Mouse (Mus musculus) left cerebral cortex, postnatal 10 days (tissue): ENCODE data around the gene Amt. TPM values are rescaled to one million over a fixed set of nuclear protein-coding genes. Genes with fewer than 3 reads are reported as not detected.
"Not testable (repeated sequence)": the region's sequence is repeated elsewhere in the genome, so short reads cannot be mapped to it uniquely, and the experiment has no call there.

Experiments used
- DNase-seq, 2 experiments: peaks; one replicate each; pipeline ENCODE4 v3.0.0; 2021 to 2022; ENCODE audit warnings: low spot score in 2 of 2, mixed read lengths in 1 of 2; ENCODE audit errors: extremely low spot score in 1 of 2
- intact Hi-C: fragments of 180-260 bp; cut with DNase I; formaldehyde crosslinking; loops from one replicate; pipeline ENCODE4 v1.15.1; 2025
- total RNA-seq, 2 experiments: library from RNA; stranded (reverse); gene quantifications; 2 replicates each; pipeline ENCODE4 v1.2.3; 2021

Gene Amt
- total RNA-seq = 10 to 100 TPM; 22.5 to 23.5 TPM

GRCm38 (mm10) chr9:108296453-108297355, at the start of gene Amt:
Gene Amt (plus strand): TSS chr9:108296853.
- peak in 1 of 2 experiments; percentile 67 for DNase-seq
- intact Hi-C loops = no loop called here

DNA sequence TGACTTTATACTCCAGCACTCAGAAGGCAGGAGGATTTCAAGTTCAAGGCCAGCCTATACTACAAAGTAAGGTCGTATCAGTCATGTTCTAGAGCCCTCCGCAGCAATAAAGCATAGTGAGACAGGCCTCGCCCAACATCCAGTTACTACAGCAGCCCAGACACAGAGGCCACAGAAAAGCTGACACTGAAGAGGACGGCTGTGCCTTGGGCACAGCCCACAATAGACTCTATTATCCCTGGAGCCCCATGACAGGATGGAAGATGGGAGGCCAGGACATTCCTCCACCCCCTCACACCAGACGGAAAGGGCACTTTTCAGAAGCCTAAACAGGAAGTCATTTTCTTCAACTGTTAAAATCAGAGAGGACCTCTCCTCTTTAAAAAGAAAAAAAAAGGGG, 47.7 kb upstream of the Amt start:
- no peak for DNase-seq
- intact Hi-C loops = no loop called here

- no peak for DNase-seq
- intact Hi-C loops = no loop called here
Observed at GRCm38 (mm10) chr9:108251877-108252276, 44.8 kb upstream of the Amt start.

DNA sequence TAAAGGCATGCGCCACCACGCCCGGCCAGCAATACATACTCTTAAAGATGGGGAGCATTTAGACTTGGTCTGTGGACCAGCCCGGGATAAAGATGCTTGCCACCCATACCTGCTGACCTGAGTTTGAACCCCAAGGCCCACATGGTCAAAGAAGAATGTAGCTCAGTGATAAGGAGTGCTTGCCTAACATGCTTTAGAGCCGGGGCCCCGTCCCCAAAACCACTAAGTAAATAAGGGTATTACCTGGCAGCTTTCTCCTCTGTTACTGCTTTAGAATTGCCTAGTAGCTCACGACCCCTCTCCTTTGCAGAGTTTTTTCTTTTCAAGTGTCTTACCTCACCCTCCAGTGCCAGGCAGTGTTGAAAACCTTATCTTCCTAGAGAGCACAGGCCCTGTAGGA, 43.9 kb upstream of the Amt start:
- intact Hi-C loops = no loop called here
- no peak for DNase-seq

DNA sequence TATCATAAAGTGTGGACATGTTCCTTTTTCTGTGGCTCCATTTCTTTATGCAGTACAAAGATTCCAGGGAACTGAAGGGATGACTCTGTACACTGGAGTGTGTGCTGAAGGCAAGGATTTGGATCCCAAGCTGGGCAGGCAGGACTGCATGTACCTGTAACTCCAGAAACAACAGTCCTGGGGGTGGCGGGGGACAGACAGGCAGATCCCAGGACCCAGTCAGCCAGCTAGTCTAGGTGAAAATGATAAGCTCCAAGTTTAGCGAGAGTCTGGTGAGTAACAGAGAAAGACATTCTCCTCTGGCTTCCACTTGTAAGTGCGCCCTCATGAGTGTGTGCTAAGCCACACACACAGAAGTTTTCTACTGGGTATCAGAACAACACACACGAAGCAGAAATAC, 36.1 kb upstream of the Amt start:
- DNase-seq = no peak
- intact Hi-C loops = no loop called here

DNA sequence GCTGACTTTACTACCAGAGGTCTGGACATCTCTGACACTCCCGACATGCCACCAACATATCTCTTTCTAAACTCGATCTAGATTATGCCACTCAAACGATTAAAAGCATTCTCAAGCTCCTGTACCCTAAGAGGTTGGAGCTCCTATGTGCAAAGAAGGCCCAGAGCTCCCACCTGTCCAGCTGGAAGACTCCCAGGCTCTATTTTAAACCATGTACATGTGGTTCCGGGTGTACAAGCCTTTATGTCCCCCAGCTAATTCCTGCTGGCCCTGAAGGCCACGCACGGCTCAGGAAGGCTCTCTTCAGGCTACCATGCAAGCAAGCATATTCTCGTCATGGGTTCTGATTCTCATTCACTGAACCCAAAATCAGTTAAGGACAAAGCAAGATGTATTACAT, 34.8 kb upstream of the Amt start:
- intact Hi-C loops = no loop called here
- DNase-seq = no peak

DNA sequence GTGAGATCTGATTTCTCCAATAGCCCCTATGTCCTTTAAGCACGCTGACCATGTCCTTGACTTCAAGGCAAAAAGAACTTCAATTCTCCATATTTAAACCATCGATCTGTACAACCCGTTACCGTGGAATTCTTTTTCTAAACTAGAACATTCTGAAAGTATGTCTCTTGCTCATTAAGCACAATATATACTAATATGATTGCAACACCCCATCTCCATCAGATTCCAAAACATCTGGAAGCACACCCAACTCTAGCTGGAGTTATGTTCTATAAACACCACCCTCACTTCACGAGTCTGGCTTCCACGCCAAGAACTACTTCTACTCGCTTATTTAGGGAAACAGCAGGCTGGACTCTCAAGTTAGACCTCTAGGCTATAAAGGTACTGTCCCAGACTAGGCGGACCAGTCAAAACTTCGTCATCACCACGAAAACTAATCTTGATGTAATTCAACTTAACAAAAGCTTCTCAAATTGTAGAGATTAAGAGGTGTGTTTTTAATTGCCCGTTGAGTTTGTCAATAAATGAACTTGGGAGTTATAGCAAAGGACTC, 34.1 kb upstream of the Amt start:
- DNase-seq = no peak
- intact Hi-C loops = no loop called here

DNA sequence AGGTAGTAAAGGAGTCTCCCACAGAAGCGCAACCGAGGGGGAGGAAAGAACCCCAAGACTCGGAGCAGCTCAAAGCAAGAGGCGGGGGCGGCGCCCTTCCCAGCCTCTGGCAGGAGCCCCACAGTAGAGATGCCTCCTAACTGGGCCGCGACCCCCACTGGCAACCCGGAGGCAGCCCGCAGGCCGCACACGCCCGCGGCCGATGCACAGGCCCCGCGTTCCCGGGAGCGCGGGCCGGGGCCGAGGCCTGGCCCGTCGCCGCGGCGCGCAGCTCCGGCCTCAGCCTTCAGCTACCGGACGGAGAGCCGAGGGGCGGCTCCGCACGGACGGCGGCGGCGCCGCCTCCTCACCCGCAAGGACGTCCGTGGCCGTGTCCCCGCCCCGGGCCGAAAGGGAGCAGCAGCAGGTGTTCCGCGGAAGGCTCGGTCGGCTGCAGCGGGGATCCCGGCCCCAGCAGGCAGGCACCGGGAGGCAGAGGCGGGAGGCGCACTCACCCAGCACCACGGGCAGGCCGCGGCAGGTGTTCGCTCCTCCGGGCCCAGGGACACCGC, 33.4 kb upstream of the Amt start:
- intact Hi-C loops = no loop called here
- peak; percentile 11 to 69 for DNase-seq

DNA sequence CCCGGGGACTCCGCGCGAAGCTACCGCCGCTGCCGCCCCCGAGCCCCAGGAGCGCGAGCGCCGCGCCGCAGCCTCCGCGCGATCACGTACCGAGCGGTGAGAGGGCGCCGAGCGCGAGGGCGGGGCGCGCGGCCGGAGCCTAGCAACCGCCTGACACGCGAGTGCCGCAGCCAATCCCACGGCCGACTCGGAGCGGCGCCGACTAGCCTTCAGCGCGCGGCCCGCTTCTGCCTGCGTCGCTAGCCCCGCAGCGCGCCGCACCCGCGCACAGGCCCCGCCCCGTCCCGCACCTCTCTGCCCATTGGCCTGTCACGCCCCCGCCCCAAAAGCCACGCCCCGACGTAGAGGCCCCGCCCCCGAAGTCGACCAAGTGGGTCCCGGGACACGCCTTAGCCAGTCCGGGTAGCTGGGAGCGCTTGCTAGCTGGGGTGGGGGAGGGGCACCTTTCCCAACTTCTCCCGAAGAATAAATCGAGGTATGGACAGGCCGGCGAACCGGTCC, 32.9 kb upstream of the Amt start, which contains the start of gene Dag1:
Dag1 (minus strand) TSS at position 269 of the 501 bp plus-strand sequence.
- peak; percentile 96 to 100 for DNase-seq
- intact Hi-C loops = no loop called here

- peak; percentile 16 to 67 for DNase-seq
- intact Hi-C loops = no loop called here
Observed at GRCm38 (mm10) chr9:108264191-108264921, 32.3 kb upstream of the Amt start.

DNA sequence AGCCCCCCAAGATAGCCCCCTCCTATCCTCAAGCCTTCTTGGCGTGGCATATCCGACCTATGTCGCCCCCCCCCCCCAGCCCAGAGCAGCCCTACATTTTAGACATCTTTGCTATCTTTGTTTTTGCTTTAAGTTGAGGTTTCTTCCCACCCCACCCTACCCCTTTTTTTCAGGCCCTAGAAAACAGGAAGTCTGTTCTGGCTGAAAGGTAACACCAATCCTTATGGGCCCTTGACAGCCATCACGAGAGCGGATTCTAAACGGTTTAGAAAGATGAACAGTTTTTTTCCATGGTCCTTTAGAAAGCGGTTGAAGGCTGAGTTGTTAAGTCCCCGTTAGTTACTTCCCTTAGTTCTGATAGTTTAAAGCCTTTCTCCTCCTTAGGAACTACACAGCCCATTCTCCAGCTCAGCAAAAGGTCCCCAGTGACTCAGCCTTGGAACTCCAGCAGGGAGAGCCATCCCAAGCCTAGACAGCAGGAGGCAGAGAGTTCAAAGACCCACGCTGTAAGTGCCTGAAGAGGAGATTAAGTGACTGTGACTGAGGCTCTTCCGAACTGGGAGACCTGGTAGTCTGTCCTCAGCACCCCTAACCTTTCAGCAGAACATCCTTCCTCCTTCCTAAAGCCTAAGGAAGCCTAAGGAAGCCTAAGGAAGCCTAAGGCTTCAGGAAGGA, 30.3 kb upstream of the Amt start:
- intact Hi-C loops = no loop called here
- DNase-seq = no peak

- DNase-seq = no peak
- intact Hi-C loops = no loop called here
Observed at GRCm38 (mm10) chr9:108267691-108268090, 29.0 kb upstream of the Amt start.

- intact Hi-C loops, DNase-seq: not testable (repeated sequence)
Observed at GRCm38 (mm10) chr9:108268701-108269100, 28.0 kb upstream of the Amt start.

- DNase-seq = no peak
- intact Hi-C loops = no loop called here
Observed at GRCm38 (mm10) chr9:108271941-108272340, 24.7 kb upstream of the Amt start.

GRCm38 (mm10) chr9:108272691-108273090, 24.0 kb upstream of the Amt start:
- intact Hi-C loops = no loop called here
- no peak for DNase-seq

- intact Hi-C loops = no loop called here
- DNase-seq = no peak
Observed at GRCm38 (mm10) chr9:108273485-108273884, 23.2 kb upstream of the Amt start.

DNA sequence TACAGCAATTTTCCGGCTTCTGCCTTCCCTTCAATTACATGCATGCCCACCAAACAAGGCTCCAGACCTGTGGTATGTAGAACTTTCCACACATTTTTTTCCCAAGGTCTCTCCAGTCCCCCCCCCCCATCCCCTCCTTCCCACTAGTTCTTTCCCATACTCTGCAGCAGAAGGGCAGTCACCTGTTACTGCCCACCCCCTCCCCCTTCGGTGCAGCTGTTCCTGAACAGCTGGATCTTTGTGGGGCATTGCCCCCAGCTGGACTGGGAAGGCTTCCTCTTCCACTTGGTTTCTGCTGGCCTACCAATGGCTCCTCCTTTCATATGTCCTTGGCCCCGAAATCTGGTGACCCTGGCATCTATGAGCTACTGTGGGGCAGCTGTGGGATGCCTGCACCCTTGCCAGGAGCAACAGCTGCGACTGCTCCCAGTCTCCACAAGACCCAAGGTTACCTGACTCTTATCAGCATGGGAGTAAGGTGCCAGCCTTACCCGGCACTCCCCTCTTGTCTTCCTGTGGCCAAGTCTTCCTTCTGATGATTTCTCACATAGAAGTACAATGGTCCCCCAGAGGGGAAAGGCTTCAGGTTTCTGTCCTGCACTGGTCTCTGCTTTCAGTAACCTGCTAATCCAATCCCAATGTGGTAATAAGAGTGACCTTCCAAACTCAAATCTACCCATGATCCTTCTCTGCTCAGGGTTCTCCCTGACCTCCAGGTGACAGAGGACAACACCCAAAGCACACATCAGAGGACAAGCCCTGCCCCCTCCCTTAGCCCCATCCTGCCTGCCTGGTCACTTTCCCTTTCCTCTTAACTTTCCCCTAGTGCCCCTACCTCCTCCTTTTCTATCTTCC, 21.9 kb upstream of the Amt start:
- no peak for DNase-seq
- intact Hi-C loops = no loop called here

DNA sequence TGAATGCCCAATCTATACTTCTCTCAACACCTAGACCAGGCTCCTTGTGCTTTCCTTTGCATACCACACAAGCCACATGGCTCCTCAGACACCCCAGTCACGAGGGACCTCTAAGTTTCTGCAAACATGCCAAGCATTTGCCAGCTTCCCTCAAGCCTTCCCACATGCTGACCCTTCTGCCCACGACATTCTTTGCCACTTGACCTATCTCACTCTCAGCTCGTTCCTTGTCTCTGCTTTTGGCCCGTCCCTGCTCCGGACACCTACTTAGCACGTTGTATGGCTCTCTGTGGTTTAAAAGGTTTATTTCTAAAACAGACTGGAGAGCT, 21.4 kb upstream of the Amt start:
- no peak for DNase-seq
- intact Hi-C loops = no loop called here
